Mouse (Mus musculus) testis, adult 10 weeks (tissue): ENCODE data around the gene N6amt1. TPM values are rescaled to one million over a fixed set of nuclear protein-coding genes. Genes with fewer than 3 reads are reported as not detected.

ENCODE experiments used
- polyA plus RNA-seq: library from polyadenylated mRNA; stranded (reverse); fragments of 350-450 nt; fragmentation: Illumina TruSeq; extraction: RNeasy Lipid Tissue Mini Kit (QIAGEN cat#74804); gene quantifications from one replicate; pipeline ENCODE4 v1.2.3, GENCODE M21; 2014; ENCODE audit warnings: low read depth, low replicate concordance

The N6amt1 gene
- polyA plus RNA-seq: 10.1 TPM

GRCm38 (mm10) chr16:87354075-87354583, at the start of gene N6amt1:
TSS of gene N6amt1 (plus strand) at chr16:87354185.

Other genes starting within 250 kb of the N6amt1 start
- gene Ltn1, start 78.4 kb downstream of the N6amt1 start, polyA plus RNA-seq: 89.8 TPM
- 3.9 TPM for gene Rwdd2b, start 86.4 kb downstream of the N6amt1 start, polyA plus RNA-seq
- gene Usp16, start 100.5 kb downstream of the N6amt1 start, polyA plus RNA-seq: 418 TPM
- 394 TPM for gene Cct8, start 141.7 kb downstream of the N6amt1 start, polyA plus RNA-seq
- 2.1 TPM for gene Map3k7cl, start 199.1 kb downstream of the N6amt1 start, polyA plus RNA-seq